Mouse (Mus musculus): ENCODE results near the gene Wnt7a.

Gene Wnt7a

GRCm38 (mm10) chr6:91384415-91384814 is 26.7 kb downstream of the Wnt7a start:
- DNase-seq (ENCODE audit: low spot score): no peak

- DNase-seq (ENCODE audit: low spot score): no peak
Measured at GRCm38 (mm10) chr6:91383871-91384270, 27.3 kb downstream of the Wnt7a start.

- no peak for DNase-seq (ENCODE audit: low spot score)
Measured at GRCm38 (mm10) chr6:91383303-91383702, 27.9 kb downstream of the Wnt7a start.

DNA sequence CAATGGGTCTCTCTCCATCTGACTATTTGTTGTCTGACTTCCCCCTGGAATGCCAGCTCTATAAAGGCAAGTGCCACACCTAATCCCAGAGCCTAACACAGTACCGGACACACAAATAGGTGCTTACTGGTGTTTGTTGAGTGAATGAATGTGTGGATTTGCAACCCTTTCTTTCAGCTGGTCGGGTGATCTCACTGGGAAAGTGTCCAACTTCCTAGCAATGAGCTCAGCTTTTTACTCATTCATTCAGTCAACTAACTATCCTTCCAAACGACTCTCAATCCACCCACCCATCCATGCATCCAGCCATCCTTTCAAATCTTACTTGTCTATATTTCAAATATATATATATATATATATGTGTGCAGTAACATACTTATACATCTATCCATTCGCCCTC is 31.3 kb downstream of the Wnt7a start:
- no peak for DNase-seq (ENCODE audit: low spot score)

DNA sequence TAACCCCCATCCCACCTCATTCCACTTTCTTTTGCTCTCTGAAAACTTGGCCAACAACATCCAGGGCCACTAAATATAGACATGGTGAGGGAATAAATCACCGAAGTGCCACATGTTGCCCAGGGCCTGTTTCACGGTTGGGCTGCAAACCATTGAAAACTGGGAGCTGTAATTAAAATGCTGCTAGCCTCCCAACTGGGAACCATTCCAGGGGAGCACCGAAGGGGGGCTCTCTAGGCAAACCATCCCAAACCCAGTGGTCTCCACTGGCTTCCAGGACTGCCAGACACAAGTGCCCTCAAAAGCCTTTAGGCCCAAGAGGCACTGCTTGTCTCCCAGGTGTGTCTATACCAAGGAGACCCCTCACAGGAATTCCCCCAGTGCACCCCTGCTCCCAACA is 31.9 kb downstream of the Wnt7a start:
- no peak for DNase-seq (ENCODE audit: low spot score)

DNA sequence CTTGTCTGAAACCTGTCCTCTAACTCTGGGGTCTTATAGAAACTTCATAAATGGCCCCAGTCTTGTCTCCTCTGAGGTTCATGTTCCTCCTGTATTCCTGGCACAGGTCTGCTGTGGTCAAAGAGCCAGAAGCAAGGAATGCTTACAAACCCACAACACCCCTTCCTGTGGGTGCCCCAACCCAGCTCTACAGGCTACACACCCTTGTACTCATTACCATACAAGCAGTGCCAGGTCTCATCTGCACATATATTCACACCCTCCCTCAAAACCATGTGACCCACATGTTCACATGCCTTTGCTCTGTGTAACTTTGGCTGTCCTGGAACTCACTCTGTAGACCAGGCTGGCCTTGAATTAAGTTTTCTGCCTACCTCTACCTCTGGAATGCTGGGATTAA is 38.2 kb downstream of the Wnt7a start:
- DNase-seq (ENCODE audit: low spot score): no peak

DNA sequence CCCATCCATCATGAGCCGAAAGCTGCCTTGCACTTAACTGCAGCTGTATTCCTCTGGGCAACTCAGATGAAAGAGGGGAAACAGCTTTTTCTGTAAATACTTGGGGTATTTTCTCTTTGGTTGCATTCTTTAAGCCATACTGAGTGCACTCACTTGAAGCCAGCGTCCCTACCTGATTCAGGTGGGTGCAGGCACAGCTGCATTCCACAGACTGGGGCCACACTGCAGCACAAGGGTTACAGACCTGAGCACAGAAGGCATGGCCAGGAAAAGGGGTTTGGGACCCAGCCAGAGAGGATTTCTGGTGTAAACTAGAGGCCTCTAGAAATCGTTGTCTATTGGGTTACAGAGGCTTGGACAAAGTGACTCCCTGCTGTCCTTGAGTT is 38.6 kb downstream of the Wnt7a start:
- no peak for DNase-seq (ENCODE audit: low spot score)

GRCm38 (mm10) chr6:91371912-91372585 is 39.1 kb downstream of the Wnt7a start:
- no peak for DNase-seq (ENCODE audit: low spot score)

GRCm38 (mm10) chr6:91366781-91367180 is 44.4 kb downstream of the Wnt7a start:
- no peak for DNase-seq (ENCODE audit: low spot score)

DNA sequence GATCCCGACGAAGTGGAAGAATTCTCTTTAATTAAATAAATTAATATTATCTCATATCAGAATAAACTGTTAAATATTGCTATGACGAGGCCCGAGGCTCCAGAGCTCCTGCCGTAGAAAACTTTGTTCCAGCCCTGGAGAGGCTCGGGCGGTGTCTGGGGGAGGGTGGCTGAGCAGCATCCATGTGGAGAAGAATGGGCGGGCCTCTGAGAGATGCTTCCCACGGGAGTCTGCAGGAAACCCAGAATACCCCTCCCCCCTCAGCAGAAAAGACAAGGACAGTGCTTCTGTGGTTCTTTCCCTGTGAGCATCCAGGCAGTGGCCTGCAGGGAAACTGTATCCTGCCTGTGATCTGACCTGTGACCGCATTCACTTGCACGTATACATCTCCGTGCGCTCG is 45.7 kb downstream of the Wnt7a start:
- DNase-seq (ENCODE audit: low spot score): no peak

GRCm38 (mm10) chr6:91362756-91363155 is 48.4 kb downstream of the Wnt7a start:
- DNase-seq (ENCODE audit: low spot score): no peak

GRCm38 (mm10) chr6:91360998-91361397 is 50.2 kb downstream of the Wnt7a start:
- DNase-seq (ENCODE audit: low spot score): no peak

DNA sequence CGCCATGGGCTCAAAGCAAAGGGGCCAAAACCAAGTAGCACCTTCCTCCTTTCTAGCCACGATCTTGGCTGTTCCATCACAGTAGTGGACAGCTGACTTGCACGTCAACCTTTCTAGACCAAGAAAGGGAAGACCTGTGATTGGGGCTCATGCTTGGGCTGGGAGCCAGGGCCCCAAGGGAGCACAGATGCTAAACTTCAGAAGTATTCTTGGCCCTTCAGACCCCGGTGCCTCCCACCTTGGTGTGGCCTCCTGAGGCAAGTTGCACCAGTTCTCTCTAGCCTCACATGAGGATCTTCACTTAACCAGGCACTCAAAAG is 50.8 kb downstream of the Wnt7a start:
- no peak for DNase-seq (ENCODE audit: low spot score)

GRCm38 (mm10) chr6:91359672-91360370 is 51.3 kb downstream of the Wnt7a start:
- no peak for DNase-seq (ENCODE audit: low spot score)

- DNase-seq (ENCODE audit: low spot score): no peak
Measured at GRCm38 (mm10) chr6:91358866-91359656, 52.1 kb downstream of the Wnt7a start.

DNA sequence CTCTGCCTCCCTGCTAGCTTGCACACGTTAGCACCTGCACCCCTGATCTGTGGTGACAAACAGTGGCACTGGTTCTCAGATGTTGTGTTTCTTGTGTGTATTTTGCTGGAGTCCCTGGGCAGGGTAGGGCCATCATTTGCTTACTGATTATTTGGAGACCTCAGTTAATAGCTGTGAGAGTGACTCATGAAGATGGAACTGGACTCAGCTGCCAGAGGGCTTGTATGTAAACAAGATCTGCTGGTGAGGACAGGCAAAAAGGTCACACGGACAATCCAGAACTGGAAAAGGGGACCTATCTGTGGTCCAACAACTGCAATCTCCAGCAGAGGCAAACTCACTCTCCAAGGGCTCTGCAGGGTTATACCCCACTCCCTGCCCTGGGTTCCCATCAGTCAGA is 52.8 kb downstream of the Wnt7a start:
- DNase-seq (ENCODE audit: low spot score): no peak

- no peak for DNase-seq (ENCODE audit: low spot score)
Measured at GRCm38 (mm10) chr6:91357238-91357876, 53.8 kb downstream of the Wnt7a start.

- DNase-seq (ENCODE audit: low spot score): no peak
Measured at GRCm38 (mm10) chr6:91349620-91350019, 61.5 kb downstream of the Wnt7a start.

DNA sequence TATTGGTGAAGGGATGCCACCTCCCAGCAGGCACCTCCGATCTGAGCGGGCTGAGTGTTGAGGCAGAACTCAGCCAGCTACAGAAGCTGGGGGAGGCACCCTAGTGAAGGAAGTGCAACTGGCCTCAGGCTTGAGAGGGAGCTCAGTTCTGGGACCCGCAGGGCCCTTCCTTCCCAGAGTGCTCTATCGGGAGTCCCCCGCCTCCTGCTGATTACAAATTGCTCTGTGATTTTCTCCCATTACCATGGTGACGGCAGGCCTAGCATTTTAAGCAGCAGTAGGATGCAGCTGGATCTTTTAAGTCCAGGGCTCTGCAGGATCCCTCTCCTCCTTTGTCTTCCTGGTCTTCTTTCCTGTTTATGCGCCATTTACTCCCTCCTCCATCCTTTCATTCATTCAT is 63.4 kb downstream of the Wnt7a start:
- no peak for DNase-seq (ENCODE audit: low spot score)

DNA sequence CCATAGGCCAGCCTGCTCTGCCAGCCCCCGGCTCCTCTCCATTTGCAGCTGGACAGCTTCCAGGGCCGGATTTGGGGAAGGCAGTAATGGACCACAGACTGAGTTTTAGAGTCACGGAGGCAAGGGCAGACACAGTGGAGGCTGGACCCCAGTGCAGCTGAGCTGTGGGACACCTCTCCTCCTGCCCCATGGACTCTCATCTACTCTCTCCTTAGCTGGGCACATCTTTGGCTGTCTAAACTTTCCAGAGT is 64.3 kb downstream of the Wnt7a start:
- no peak for DNase-seq (ENCODE audit: low spot score)

DNA sequence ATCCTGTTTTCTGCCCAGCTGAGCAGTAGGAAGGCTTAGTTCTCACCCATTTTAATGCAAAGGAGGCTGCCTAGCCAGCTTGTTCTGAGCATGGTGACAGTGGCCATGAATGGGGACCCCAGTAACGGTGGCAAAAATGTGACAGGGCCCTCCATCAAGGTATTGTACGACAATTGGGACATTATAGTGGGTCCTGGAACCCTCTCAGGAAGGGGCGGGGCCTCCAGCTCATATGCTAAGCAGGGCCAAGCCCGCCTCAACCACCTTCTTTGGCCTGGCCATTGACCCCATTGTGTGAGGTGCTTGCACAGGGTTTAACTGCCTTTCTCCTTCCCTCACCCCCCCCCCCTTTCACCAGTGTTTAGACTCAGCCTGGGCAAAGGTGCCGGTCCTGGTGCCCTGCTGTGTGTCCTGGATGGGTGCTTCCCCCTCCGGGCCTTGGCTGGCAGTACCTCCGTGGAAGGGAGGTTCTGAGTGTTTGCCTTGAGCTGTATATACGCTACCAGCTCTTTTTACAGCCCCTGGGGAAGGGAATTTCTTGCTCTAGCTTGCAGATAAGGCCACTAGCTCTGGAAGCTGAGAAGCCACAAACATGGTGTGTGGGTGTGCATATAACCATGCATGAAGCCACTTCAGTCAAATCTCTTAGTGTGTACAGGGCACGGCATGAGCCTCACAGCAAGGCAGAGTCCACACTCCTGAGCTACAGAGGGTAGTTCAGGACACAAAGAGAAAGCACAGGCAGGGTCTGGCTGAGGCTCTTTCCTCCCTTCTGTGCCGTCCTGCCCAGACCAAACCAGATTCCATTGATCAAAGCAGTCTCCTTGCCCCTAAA is 64.9 kb downstream of the Wnt7a start:
- DNase-seq (ENCODE audit: low spot score): no peak

GRCm38 (mm10) chr6:91345091-91345490 is 66.1 kb downstream of the Wnt7a start:
- DNase-seq (ENCODE audit: low spot score): no peak

All from ovary, postnatal 10 days (tissue).